Mouse (Mus musculus): ENCODE measurements around the gene Kif1a. TPM values are rescaled to one million over a fixed set of nuclear protein-coding genes. Genes with fewer than 3 reads are reported as not detected.
"Not testable (repeated sequence)": the region's sequence is repeated elsewhere in the genome, so short reads cannot be mapped to it uniquely, and the experiment has no call there.

The Kif1a gene
- total RNA-seq, 2 experiments from 2014 or later, result 3.1 to 3.4 TPM

GRCm38 (mm10) chr1:92979073-92979602, 122.6 kb downstream of the Kif1a start:
- intact Hi-C loops (cut with DNase I), result no loop called here
- DNase-seq, result peak; percentile 23 to 24

- DNase-seq, result peak in 1 of 2 experiments; percentile 15
- intact Hi-C loops (cut with DNase I), result no loop called here
Observed at GRCm38 (mm10) chr1:92978645-92979044, 123.1 kb downstream of the Kif1a start.

- peak in 1 of 2 experiments; percentile 27 for DNase-seq
- intact Hi-C loops (cut with DNase I), result no loop called here
Observed at GRCm38 (mm10) chr1:92976141-92976566, 125.6 kb downstream of the Kif1a start.

- peak; percentile 47 to 49 for DNase-seq
Observed at GRCm38 (mm10) chr1:92972854-92973253, 128.9 kb downstream of the Kif1a start.

GRCm38 (mm10) chr1:92971879-92972795, 129.6 kb downstream of the Kif1a start:
- intact Hi-C loops (cut with DNase I), result no loop called here
- DNase-seq, result no peak

More at GRCm38 (mm10) chr1:92972854-92973253, 128.9 kb downstream of the Kif1a start:
- intact Hi-C loops (cut with DNase I), result no loop called here

GRCm38 (mm10) chr1:92970791-92971190, 131.0 kb downstream of the Kif1a start:
- DNase-seq; intact Hi-C loops (cut with DNase I): not testable (repeated sequence)

Other genes starting within 250 kb of the Kif1a start
- gene Ankmy1, start 199.0 kb downstream of the Kif1a start, total RNA-seq (2021), result under 1 TPM in 1 of 2 experiments, not detected in 1; 0.32 TPM
- gene Dusp28, start 195.0 kb downstream of the Kif1a start, total RNA-seq (2021), result 10 to 100 TPM; 11.5 to 12.8 TPM
- gene Rnpepl1, start 191.2 kb downstream of the Kif1a start, total RNA-seq (2021), result 10 to 100 TPM; 77.3 to 79.2 TPM
- gene Capn10, start 167.6 kb downstream of the Kif1a start, total RNA-seq (2021), result 10 to 100 TPM in 1 of 2 experiments, 1 to 10 TPM in 1; 9.9 to 10.9 TPM
- under 1 TPM; 0.29 to 0.45 TPM for gene Gpr35, start 151.1 kb downstream of the Kif1a start, total RNA-seq (2021)
- gene Aqp12, start 95.6 kb downstream of the Kif1a start, total RNA-seq (2021), result not detected
- gene Agxt, start 33.3 kb upstream of the Kif1a start, total RNA-seq (2021), result not detected
- gene 2310007B03Rik, start 59.0 kb upstream of the Kif1a start, total RNA-seq (2021), result not detected
- gene Crocc2, start 66.8 kb upstream of the Kif1a start, total RNA-seq (2021), result under 1 TPM; 0.19 to 0.37 TPM
- gene Sned1, start 133.9 kb upstream of the Kif1a start, total RNA-seq (2021), result 10 to 100 TPM; 11.4 to 17.6 TPM
- 10 to 100 TPM; 14.1 to 14.9 TPM for gene Mterf4, start 204.0 kb upstream of the Kif1a start, total RNA-seq (2021)
- 10 to 100 TPM; 29.9 to 35.2 TPM for gene Ppp1r7, start 240.9 kb upstream of the Kif1a start, total RNA-seq (2021)
- 1 to 10 TPM; 2.7 to 4.2 TPM for gene Pask, start 241.5 kb upstream of the Kif1a start, total RNA-seq (2021)

Measured in heart, postnatal 10 days (tissue).